Mouse (Mus musculus) G1E (cell line): ENCODE measurements around the gene Rac2. TPM values are rescaled to one million over a fixed set of nuclear protein-coding genes. Genes with fewer than 3 reads are reported as not detected.

Experiments used
- ATAC-seq: 2 replicates; pipeline ENCODE4 v1.8.0; 2016; ENCODE audit warnings: mild to moderate bottlenecking; ENCODE audit not compliant: insufficient number of reproducible peaks, poor library complexity, low FRiP score, severe bottlenecking; ENCODE audit errors: extremely low read depth
- DNase-seq: peaks from one replicate; pipeline ENCODE4 v3.0.0; 2012; ENCODE audit warnings: low spot score
- H3K27me3 ChIP-seq: 2 replicates; pipeline ENCODE4 v1.6.1; 2012; ENCODE audit warnings: mild to moderate bottlenecking, low read length, inconsistent platforms; ENCODE audit not compliant: insufficient read depth
- H3K36me3 ChIP-seq: replicated peaks from 2 replicates; pipeline ENCODE3; 2012; ENCODE audit warnings: mild to moderate bottlenecking, inconsistent platforms
- H3K4me1 ChIP-seq: 2 replicates; pipeline ENCODE4 v1.6.1; 2012; ENCODE audit warnings: low read depth, low read length, inconsistent platforms, mixed read lengths; ENCODE audit not compliant: insufficient read depth
- H3K4me3 ChIP-seq: 2 replicates; pipeline ENCODE4 v1.5.1; 2012; ENCODE audit warnings: low read depth, mild to moderate bottlenecking, inconsistent platforms, low read length, moderate library complexity, mixed read lengths
- H3K9me3 ChIP-seq: replicated peaks from 2 replicates; pipeline ENCODE4 v1.6.1; 2012; ENCODE audit warnings: inconsistent platforms
- CTCF ChIP-seq: IDR thresholded peaks from 2 replicates; pipeline ENCODE4 v1.5.1; 2012; ENCODE audit warnings: low read depth, low read length, inconsistent platforms, mixed read lengths
- GATA1 ChIP-seq: IDR thresholded peaks from 2 replicates; pipeline ENCODE4 v1.6.1; 2012; ENCODE audit warnings: borderline replicate concordance, low read length, inconsistent platforms, mixed read lengths
- GATA2 ChIP-seq: IDR thresholded peaks from 2 replicates; pipeline ENCODE4 v1.6.1; 2012; ENCODE audit warnings: low read depth, low read length, inconsistent platforms, borderline replicate concordance
- POLR2AphosphoS5 ChIP-seq: IDR thresholded peaks from 2 replicates; pipeline ENCODE4 v1.6.1; 2012; ENCODE audit warnings: low read depth, low read length, inconsistent platforms; ENCODE audit not compliant: insufficient replicate concordance
- TAL1 ChIP-seq: conservative IDR thresholded peaks from 2 replicates; pipeline ENCODE4 v1.6.1; 2012; ENCODE audit warnings: low read depth, low read length, inconsistent platforms, mixed read lengths
- polyA plus RNA-seq: library from polyadenylated mRNA; stranded (reverse); fragments of >175 nt; gene quantifications from 2 replicates; pipeline ENCODE4 v1.2.3, GENCODE M21; 2012
- total RNA-seq, 2 experiments: library from RNA; stranded (forward) in 1 of 2; stranded (reverse) in 1 of 2; fragments of 200-1000 nt in 1 of 2; fragments of >200 nt in 1 of 2; fragmentation: Nextera tagmentation in 1 of 2; gene quantifications; 2 replicates each; pipeline ENCODE4 v1.2.3; 2014 to 2017

Gene Rac2
- total and polyA plus RNA-seq, 3 experiments: 647 to 981 (median 736) TPM

DNA sequence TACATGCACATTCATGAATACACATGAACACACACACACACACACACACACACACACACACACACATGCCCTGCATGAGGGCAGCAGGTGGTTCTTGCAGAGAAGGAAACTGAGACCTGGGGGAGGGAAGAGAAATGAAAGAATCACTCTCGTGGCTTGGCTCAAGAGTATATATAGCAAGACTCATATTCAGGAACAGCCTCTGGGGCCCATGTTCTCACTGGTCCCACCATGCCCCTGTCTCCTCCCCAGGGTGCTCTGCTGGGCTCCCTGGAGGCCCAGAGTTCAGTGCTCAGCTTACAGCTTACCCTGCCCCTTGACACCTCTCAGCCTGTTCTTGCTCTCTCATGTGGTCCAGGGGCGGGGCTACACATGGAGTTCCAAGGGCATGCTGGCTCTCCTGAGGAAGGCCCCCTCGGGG is 32.8 kb upstream of the Rac2 start:
- H3K9me3 ChIP-seq: no peaks in the 10 kb centered on the region
- TF ChIP-seq TAL1 (no peak), CTCF (no peak)
- DNase-seq (no peak), ATAC-seq (no peak)
- peaks cover 7% of the 10 kb centered on the region for H3K27me3 ChIP-seq
- no peak overlapping the region for H3K4me3 ChIP-seq
- no peaks in the 10 kb centered on the region for H3K36me3 ChIP-seq
- H3K4me1 ChIP-seq: no peaks in the 10 kb centered on the region

DNA sequence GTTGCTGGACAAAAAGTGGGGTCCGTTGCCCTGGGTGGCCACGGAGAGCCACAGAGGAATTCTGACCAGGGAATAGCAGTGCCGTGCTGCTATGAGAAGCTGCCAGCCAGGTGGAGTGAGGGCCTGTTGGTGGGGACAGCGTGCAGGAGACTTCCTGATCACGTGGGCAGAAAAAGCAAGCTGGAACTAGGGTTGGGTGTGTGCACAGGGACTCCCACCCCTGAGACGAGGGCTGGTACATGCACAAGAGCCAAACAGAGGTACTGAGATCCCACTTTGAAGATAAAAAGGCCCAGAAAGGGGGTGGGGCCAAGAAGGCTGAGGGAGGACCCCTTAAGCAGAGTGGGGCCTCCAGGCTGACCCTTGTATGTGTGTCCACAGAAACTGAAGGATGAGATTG is 31.7 kb upstream of the Rac2 start:
- TF ChIP-seq POLR2AphosphoS5 (no peak), CTCF (no peak), GATA1 (no peak), TAL1 (no peak), GATA2 (no peak)
- Histone ChIP-seq H3K4me1 (no peaks in the 10 kb centered on the region), H3K27me3 (peaks cover 6% of the 10 kb centered on the region), H3K4me3 (no peak overlapping the region), H3K36me3 (no peaks in the 10 kb centered on the region), H3K9me3 (no peaks in the 10 kb centered on the region)
- ATAC-seq (no peak), DNase-seq (no peak)

DNA sequence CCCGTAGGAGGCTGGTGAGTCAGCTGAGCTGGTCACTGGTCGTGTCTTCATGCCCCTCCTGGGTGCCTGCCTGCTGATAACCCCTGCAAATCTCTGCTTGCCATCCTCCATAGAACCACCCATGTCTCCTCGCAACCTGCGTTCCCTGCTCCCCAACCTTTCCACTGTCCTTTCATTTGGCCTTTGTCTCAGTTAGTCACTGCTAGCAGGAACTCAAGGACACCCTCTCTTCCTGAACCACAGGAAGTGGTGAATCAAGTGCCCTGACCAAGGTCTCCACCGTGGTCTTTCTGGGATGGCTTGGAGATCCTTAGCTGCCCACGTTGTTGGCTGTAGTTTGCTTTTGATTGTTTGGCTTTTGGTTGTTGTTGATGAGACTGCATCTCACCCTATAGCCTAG is 28.6 kb upstream of the Rac2 start:
- Histone ChIP-seq H3K27me3 (peaks cover 9% of the 10 kb centered on the region), H3K36me3 (no peaks in the 10 kb centered on the region), H3K4me1 (0 out of 2 replicates have a peak, but pooled peaks cover 3% of the 10 kb centered on the region), H3K9me3 (no peaks in the 10 kb centered on the region), H3K4me3 (no peak overlapping the region)
- TF ChIP-seq TAL1 (no peak), GATA1 (no peak), POLR2AphosphoS5 (no peak), GATA2 (no peak), CTCF (no peak)
- no peak for DNase-seq
- ATAC-seq: no peak

DNA sequence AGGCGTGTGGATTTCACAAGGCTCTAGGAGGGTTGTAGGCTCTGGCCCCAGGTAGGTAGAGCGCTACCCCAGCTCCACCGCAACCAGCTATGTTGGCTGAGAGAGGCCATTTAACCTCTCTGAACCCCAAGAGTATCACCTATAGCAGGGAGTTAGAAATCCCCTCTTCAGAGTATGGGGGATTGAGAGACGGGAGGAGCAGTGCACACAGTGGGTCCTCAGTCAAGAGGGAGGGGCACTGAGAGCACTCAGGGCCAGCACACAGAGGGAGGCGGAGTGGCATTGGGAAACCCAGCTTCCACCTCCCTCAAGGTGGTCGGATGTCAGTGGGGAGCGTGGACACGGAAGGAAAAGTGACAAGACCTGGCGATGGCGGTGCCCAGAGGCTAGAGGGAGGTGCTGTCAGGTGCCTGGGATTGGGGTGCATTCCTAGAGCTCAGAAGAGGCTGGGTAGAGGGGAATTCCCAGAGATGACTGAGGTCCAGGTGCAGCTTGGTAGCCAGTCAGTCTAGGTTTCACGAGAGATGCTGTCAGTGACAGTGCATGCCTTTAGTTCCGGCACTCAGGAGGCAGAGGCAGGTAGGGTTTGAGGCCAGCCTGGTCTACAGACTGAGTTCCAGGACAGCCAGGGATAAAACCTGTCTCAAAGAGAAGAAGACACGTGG is 27.1 kb upstream of the Rac2 start:
- Histone ChIP-seq H3K27me3 (peaks cover 9% of the 10 kb centered on the region), H3K4me1 (0 out of 2 replicates have a peak, but pooled peaks cover 3% of the 10 kb centered on the region), H3K4me3 (no peak overlapping the region), H3K9me3 (no peaks in the 10 kb centered on the region), H3K36me3 (no peaks in the 10 kb centered on the region)
- no peak for TF ChIP-seq GATA2
- no peak for TF ChIP-seq POLR2AphosphoS5
- TF ChIP-seq CTCF: no peak
- TF ChIP-seq TAL1: no peak
- TF ChIP-seq GATA1: no peak
- DNase-seq (no peak), ATAC-seq (no peak)

DNA sequence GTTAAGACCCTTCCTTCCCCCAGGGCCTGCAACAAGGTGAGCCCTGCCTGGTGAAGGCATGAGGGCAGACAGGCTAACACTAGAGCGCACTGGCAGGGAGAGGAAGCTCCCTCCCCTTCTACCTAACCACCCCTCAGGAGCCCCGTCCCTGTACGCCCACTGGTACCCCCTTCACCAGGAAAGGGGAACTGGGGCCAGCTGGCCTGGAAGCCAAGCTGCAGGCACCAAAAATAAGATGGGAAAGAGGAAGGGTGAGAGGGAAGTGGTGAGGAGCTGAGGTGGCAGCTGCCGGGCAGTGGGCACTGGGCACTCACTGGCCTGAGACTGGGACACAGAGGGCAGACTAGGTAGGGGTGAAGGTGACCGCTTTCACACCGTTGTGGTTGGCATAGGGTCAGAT is 26.5 kb upstream of the Rac2 start:
- DNase-seq: no peak
- no peaks in the 10 kb centered on the region for H3K36me3 ChIP-seq
- ATAC-seq: no peak
- no peak overlapping the region for H3K4me3 ChIP-seq
- H3K27me3 ChIP-seq: peaks cover 10% of the 10 kb centered on the region; the same call in 1 of the 2 replicates
- TF ChIP-seq POLR2AphosphoS5 (no peak), TAL1 (no peak), GATA1 (no peak), CTCF (no peak), GATA2 (no peak)
- 0 out of 2 replicates have a peak, but pooled peaks cover 3% of the 10 kb centered on the region for H3K4me1 ChIP-seq
- H3K9me3 ChIP-seq: no peaks in the 10 kb centered on the region

DNA sequence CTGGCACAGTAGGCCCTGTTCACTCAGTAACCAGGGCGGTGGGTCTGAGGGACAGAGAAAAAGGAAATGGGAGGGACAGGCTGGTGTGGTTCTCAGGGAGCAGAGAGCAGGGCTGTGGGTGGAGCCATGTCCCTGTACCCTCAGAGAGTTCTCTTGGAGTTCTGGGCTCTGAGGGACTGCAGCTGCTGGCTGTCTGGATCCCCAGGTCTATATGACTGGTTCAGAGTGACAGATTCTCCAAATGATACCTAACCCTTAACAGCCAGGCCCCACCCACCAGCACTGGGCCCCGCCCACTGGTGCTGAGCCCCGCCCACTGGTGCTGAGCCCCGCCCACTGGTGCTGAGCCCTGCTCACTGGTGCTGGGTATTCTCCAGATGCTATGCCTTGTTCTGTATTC is 25.1 kb upstream of the Rac2 start:
- H3K4me1 ChIP-seq: 0 out of 2 replicates have a peak, but pooled peaks cover 3% of the 10 kb centered on the region
- no peak for ATAC-seq
- no peak for TF ChIP-seq POLR2AphosphoS5
- H3K4me3 ChIP-seq: no peak overlapping the region
- no peak for DNase-seq
- no peaks in the 10 kb centered on the region for H3K36me3 ChIP-seq
- no peaks in the 10 kb centered on the region for H3K9me3 ChIP-seq
- H3K27me3 ChIP-seq: peaks cover 18% of the 10 kb centered on the region; the same call in 1 of the 2 replicates
